Comparison of ENCODE assay signal across 8 mouse cellular contexts in genomic region chr1:86154824-86155164, GRCm38 (mm10). TPM values are rescaled to one million over a fixed set of nuclear protein-coding genes. Genes with fewer than 3 reads are reported as not detected.
DNase-seq lines count a peak whose midpoint lies in the region; ATAC-seq and TF ChIP-seq lines count a peak whose summit lies in the region.

No protein-coding gene starts in this region.

- peaks cover 2% of the 10 kb centered on the region; the same call in 1 of the 2 replicates for H3K4me1 ChIP-seq in spleen, adult 2 months (ENCODE audit: control insufficient read depth, insufficient read depth, insufficient read length)
- peaks cover 8% of the 10 kb centered on the region for H3K4me1 ChIP-seq in limb, embryonic 14.5 days (ENCODE audit: control insufficient read depth, insufficient read depth, low read length)
- peaks cover 6% of the 10 kb centered on the region for H3K4me1 ChIP-seq in stomach, embryonic 15.5 days

- WGBS in spleen, adult 2 months: 0% methylated on average over 18 of the region's 18 CpGs
- WGBS in limb, embryonic 14.5 days: 1% methylated on average over 15 of the region's 18 CpGs
- WGBS in stomach, embryonic 15.5 days: 0% methylated on average over 17 of the region's 18 CpGs

- no peak for TF ChIP-seq POLR2A in spleen, adult 2 months (IDR thresholded peaks at IDR 0.05; ENCODE audit: low read depth, low read length)
- TF ChIP-seq POLR2A in limb, embryonic 14.5 days (IDR thresholded peaks at IDR 0.05; ENCODE audit: borderline replicate concordance, extremely low read depth, insufficient read depth, insufficient read length): no peak

- H3K9me3 ChIP-seq in limb, embryonic 14.5 days (ENCODE audit: control insufficient read depth, low read length): no peaks in the 10 kb centered on the region
- no peaks in the 10 kb centered on the region for H3K9me3 ChIP-seq in stomach, embryonic 15.5 days

- H3K27ac ChIP-seq in spleen, adult 2 months (ENCODE audit: insufficient read depth, low read length): no peak overlapping the region
- H3K27ac ChIP-seq in limb, embryonic 14.5 days (replicated peaks; ENCODE audit: low read depth, low read length): 0 out of 2 replicates have a peak overlapping the region, but pooled peaks have one; percentile 38
- no peak overlapping the region for H3K27ac ChIP-seq in stomach, embryonic 15.5 days

- DNase-seq in frontal cortex, adult 2 months (ENCODE audit: extremely low spot score in 1 of 2, low spot score in 1 of 2): no peak
- no peak for DNase-seq in spleen, adult 2 months (ENCODE audit: low read depth in 1 of 2, low spot score in 2 of 2)
- DNase-seq in spleen, postnatal 4 days (ENCODE audit: low spot score in 2 of 2): no peak
- no peak for DNase-seq in limb, embryonic 14.5 days (ENCODE audit: low spot score)
- DNase-seq in urinary bladder, postnatal 25 days (ENCODE audit: low spot score): no peak
- DNase-seq in layer of hippocampus, adult 18-20 months (ENCODE audit: low spot score in 2 of 2): no peak

- no peak for TF ChIP-seq CTCF in spleen, adult 2 months (IDR thresholded peaks at IDR 0.05; ENCODE audit: extremely low read depth, insufficient read depth, insufficient read length, insufficient replicate concordance)

- peak overlapping the region; percentile 63 for H3K4me3 ChIP-seq in spleen, adult 2 months (ENCODE audit: extremely low read depth, insufficient read depth, insufficient read length)
- peak overlapping the region; percentile 80 for H3K4me3 ChIP-seq in limb, embryonic 14.5 days (replicated peaks; ENCODE audit: low read length)
- H3K4me3 ChIP-seq in stomach, embryonic 15.5 days (replicated peaks): peak overlapping the region; percentile 79

- H3K27me3 ChIP-seq in spleen, adult 2 months (ENCODE audit: control insufficient read depth, insufficient read depth, low read length): no peaks in the 10 kb centered on the region
- H3K27me3 ChIP-seq in limb, embryonic 14.5 days (ENCODE audit: control insufficient read depth, insufficient read depth, low read length): no peaks in the 10 kb centered on the region
- H3K27me3 ChIP-seq in stomach, embryonic 15.5 days (replicated peaks): no peaks in the 10 kb centered on the region

- H3K9ac ChIP-seq in limb, embryonic 14.5 days (ENCODE audit: low read depth, low read length, severe bottlenecking): peak overlapping the region; percentile 63
- peak overlapping the region; percentile 49 for H3K9ac ChIP-seq in stomach, embryonic 15.5 days

- H3K4me2 ChIP-seq in limb, embryonic 14.5 days (replicated peaks; ENCODE audit: low read depth, low read length, severe bottlenecking): peak overlapping the region; percentile 67
- H3K4me2 ChIP-seq in stomach, embryonic 15.5 days: peak overlapping the region; percentile 83

- H3K36me3 ChIP-seq in spleen, adult 2 months (ENCODE audit: control insufficient read depth, insufficient read depth, low read length): no peaks in the 10 kb centered on the region
- 0 out of 2 replicates have a peak, but pooled peaks cover 16% of the 10 kb centered on the region for H3K36me3 ChIP-seq in limb, embryonic 14.5 days (ENCODE audit: control insufficient read depth, insufficient read depth, low read length)
- no peaks in the 10 kb centered on the region for H3K36me3 ChIP-seq in stomach, embryonic 15.5 days

- peak; percentile 62; the same call in 1 of the 2 replicates for ATAC-seq in frontal cortex, adult (ENCODE audit: low TSS enrichment)
- peak; percentile 41; the same call in 1 of the 2 replicates for ATAC-seq in limb, embryonic 14.5 days (ENCODE audit: low FRiP score, low read depth)
- ATAC-seq in stomach, embryonic 15.5 days (ENCODE audit: insufficient read depth, low FRiP score, low read depth): no peak

RNA-seq across cellular contexts. Expression of gene Armc9, which starts 0.2 kb away (rescaled TPM):
- polyA plus RNA-seq in frontal cortex, adult 2 months (2012; rRNA removed): 33.9 and 35.5 TPM in 2 replicates
- 2.7 and 2.9 TPM in 2 replicates for polyA plus RNA-seq in spleen, adult 2 months (2012; rRNA removed)
- polyA plus RNA-seq in limb, embryonic 14.5 days (2012; rRNA removed): 16.5 and 17.0 TPM in 2 replicates
- 19.6 and 23.1 TPM in 2 replicates for polyA plus RNA-seq in limb, embryonic 14.5 days (2014; fragmentation: Nextera tagmentation; extraction: Ambion mirVana)
- 18.3 and 20.5 TPM in 2 replicates for polyA plus RNA-seq in stomach, embryonic 15.5 days (2015; fragmentation: Nextera tagmentation; extraction: Ambion mirVana)
- total RNA-seq in layer of hippocampus, adult 18-20 months (2021): 10 to 100 TPM; 34.5 to 35.6 TPM

RNA-seq across cellular contexts. Expression of gene Gm21972, which starts 21.4 kb away (rescaled TPM):
- 1.3 and 1.7 TPM in 2 replicates for polyA plus RNA-seq in frontal cortex, adult 2 months (2012; rRNA removed)
- polyA plus RNA-seq in spleen, adult 2 months (2012; rRNA removed): 0.15 TPM in 1 of 2 replicates, not detected in the other
- polyA plus RNA-seq in limb, embryonic 14.5 days (2012; rRNA removed): 0.36 and 0.89 TPM in 2 replicates
- 0.47 and 0.59 TPM in 2 replicates for polyA plus RNA-seq in limb, embryonic 14.5 days (2014; fragmentation: Nextera tagmentation; extraction: Ambion mirVana)
- not detected in 2 replicates for polyA plus RNA-seq in stomach, embryonic 15.5 days (2015; fragmentation: Nextera tagmentation; extraction: Ambion mirVana)
- total RNA-seq in layer of hippocampus, adult 18-20 months (2021): 1 to 10 TPM; 5.2 to 6.1 TPM

RNA-seq across cellular contexts. Expression of gene Htr2b, which starts 43.0 kb away (rescaled TPM):
- polyA plus RNA-seq in frontal cortex, adult 2 months (2012; rRNA removed): 0.04 and 0.11 TPM in 2 replicates
- polyA plus RNA-seq in spleen, adult 2 months (2012; rRNA removed): not detected in 2 replicates
- polyA plus RNA-seq in limb, embryonic 14.5 days (2012; rRNA removed): 0.78 and 1.1 TPM in 2 replicates
- 1.3 and 1.7 TPM in 2 replicates for polyA plus RNA-seq in limb, embryonic 14.5 days (2014; fragmentation: Nextera tagmentation; extraction: Ambion mirVana)
- 1.2 TPM in 2 replicates for polyA plus RNA-seq in stomach, embryonic 15.5 days (2015; fragmentation: Nextera tagmentation; extraction: Ambion mirVana)
- not detected for total RNA-seq in layer of hippocampus, adult 18-20 months (2021)
